Mouse (Mus musculus): ENCODE data around the gene Evl.

- TF ChIP-seq POLR2A (IDR thresholded peaks at IDR 0.05; ENCODE audit: borderline replicate concordance, control insufficient read depth, low read depth, low read length) (no peak), CTCF (IDR thresholded peaks at IDR 0.05; ENCODE audit: control insufficient read depth, insufficient read depth, low read length) (no peak)
Measured at GRCm38 (mm10) chr12:108505846-108506245, 48.7 kb upstream of the Evl start.
